ENCODE assay signal across 8 mouse cellular contexts in genomic region chr14:76010102-76011061, GRCm38 (mm10). TPM values are rescaled to one million over a fixed set of nuclear protein-coding genes. Genes with fewer than 3 reads are reported as not detected.
DNase-seq lines count a peak whose midpoint lies in the region; ATAC-seq lines count a peak whose summit lies in the region.

Gene Gtf2f2 (minus strand): TSS chr14:76010865.

- DNase-seq in adrenal gland, adult (ENCODE audit: inconsistent age in 2 of 2, low spot score in 1 of 2), result peak; percentile 95 to 98
- DNase-seq in embryo, embryonic 10.5 days (ENCODE audit: low spot score), result peak; percentile 97
- peak; percentile 92 for DNase-seq in gastrocnemius, postnatal 14 days
- peak; percentile 93 to 96 for DNase-seq in left cerebral cortex, postnatal 10 days (ENCODE audit: extremely low spot score in 1 of 2, low spot score in 2 of 2)
- DNase-seq in right cerebral cortex, postnatal 25 days, result peak; percentile 95
- DNase-seq in urinary bladder, postnatal 4 days (ENCODE audit: low spot score in 2 of 2), result peak; percentile 93 to 96

- peak; percentile 92 for ATAC-seq in inflammation-experienced regulatory T-cells, adult 6 months
- ATAC-seq in megakaryocyte-erythroid progenitor cell, adult 5-6 weeks (replicated peaks; ENCODE audit: low FRiP score, low TSS enrichment, poor library complexity, severe bottlenecking), result peak; percentile 92

- intact Hi-C loops in gastrocnemius, postnatal 14 days (cut with DNase I; ENCODE audit: low total_unique reads), result no loop called here
- intact Hi-C loops in left cerebral cortex, postnatal 10 days (cut with DNase I), result no loop called here

RNA-seq across cellular contexts. Expression of gene Gtf2f2, which starts in this region (rescaled TPM):
- total RNA-seq in gastrocnemius, postnatal 14 days (2021), result 10 to 100 TPM; 11.0 to 12.9 TPM
- polyA plus RNA-seq in inflammation-experienced regulatory T-cells, adult 6 months (2017; shearing (Covaris generic)), result 10 to 100 TPM; 41.4 to 54.9 (median 48.8) TPM
- 10 to 100 TPM; 22.5 to 23.0 TPM for total RNA-seq in left cerebral cortex, postnatal 10 days (2021)
- total RNA-seq in megakaryocyte-erythroid progenitor cell, adult 5-6 weeks (2014; fragmentation: Nextera tagmentation), result 42.7 and 55.2 TPM in 2 replicates
- total RNA-seq in megakaryocyte-erythroid progenitor cell, adult 5-6 weeks (2017), result 80.5 and 97.1 TPM in 2 replicates

Comparison
In these comparisons a context has a peak if more than half of its experiments do, and no peak if none do; other contexts are left out.
1. Peak in every context shown above with its lines: DNase-seq and ATAC-seq.